Mouse (Mus musculus) mesoderm, embryonic 11.5 days (tissue): ENCODE data around the gene Rabl3.

Experiments
- DNase-seq: peaks from one replicate; pipeline ENCODE4 v3.0.0-alpha.2; 2012; ENCODE audit warnings: low read depth, low spot score

Rabl3 gene

GRCm38 (mm10) chr16:37539611-37540580 is at the start of gene Rabl3, which contains the start of gene Gtf2e1:
TSS of gene Rabl3 (plus strand) at chr16:37539885.
TSS of gene Gtf2e1 (minus strand) at chr16:37539789.
- DNase-seq, result peak; percentile 99

GRCm38 (mm10) chr16:37495017-37495416 is 44.7 kb upstream of the Rabl3 start:
- no peak for DNase-seq

GRCm38 (mm10) chr16:37498581-37498980 is 41.1 kb upstream of the Rabl3 start:
- DNase-seq, result no peak

DNA sequence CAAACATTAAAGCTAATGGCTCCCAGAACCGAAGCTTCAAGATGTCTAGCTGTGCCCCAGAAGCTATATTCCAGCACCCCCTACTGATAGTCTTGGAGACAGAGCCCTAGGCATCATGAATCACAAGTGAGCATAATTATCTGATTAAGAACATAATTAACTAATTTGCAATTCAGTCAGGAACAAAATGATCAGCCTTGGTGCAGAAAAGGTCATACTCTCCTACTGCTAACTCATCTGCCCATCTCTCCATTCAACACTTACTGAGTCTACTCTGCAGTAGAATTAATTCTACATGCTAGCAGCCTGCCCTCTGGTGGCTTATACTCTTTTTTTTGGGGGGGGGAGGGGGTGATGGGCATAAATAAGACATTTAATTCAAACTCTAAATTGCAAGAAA is 35.2 kb upstream of the Rabl3 start:
- no peak for DNase-seq

GRCm38 (mm10) chr16:37506751-37507150 is 32.9 kb upstream of the Rabl3 start:
- no peak for DNase-seq

DNA sequence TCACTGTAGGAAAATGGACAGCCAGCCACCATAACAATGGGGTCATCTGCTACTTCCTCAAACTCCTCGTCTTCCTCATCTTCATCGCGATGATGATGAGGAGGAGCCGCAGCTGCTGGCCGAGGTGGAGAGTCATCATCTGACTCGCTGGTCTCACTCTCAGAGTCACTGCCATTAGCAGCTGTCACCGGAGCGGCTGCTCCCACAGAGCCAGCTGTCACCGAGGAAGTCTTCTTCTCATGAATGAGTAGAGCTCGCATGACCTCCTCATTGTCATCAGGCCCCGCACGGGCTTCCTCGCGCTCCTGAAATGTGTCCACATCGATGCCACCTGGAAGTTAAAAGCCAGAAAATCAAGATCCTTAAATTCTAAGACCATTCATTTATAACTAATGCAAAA is 28.2 kb upstream of the Rabl3 start:
- no peak for DNase-seq

DNA sequence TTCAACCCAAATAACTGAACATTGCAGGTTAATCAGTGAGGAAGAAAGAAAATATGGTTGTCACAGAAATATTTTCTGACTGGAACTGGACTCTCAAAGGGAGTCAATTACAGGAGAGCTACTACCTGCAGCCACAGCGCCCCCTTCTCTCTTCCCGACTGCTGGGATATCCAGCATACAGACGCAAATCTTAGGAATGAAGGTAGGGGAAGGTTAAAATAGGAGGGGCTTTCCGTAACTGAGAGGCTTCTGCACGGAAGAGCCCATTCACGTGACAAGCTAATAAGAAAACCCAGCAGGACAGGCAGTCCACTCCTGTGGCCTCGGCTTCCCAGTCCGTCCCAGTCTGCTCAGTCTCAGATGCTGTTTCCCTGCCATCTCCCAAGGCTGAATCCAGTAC is 25.0 kb upstream of the Rabl3 start:
- DNase-seq, result no peak

DNA sequence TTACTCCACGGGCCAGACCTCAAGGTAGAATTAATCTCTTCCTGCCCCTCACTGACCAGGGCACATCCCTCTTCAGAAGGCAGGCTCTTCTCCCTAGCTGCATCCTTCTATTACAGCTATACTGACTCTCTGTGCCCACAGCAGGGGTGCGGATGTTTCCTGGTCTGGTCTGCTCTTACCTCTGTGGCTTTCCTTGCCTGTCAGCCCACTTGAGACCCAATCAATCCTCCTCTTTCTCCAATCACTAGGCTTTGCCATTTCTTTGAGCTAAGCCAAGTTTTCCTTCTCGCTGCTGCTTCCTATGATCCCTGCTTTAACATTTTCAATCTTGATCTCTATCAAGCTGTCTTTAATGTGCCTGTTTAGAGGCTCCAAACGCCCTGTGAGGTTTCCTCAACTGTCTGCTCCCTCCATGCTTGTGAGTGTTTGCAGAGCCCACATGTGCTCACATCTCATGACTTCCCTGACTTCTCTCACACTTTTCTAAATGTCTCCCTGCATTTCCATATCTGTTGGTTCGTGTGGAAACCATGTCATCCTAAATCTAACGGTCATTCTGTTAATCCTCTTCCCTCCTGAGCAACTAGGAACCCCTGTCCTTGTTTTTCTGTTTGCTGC is 23.2 kb upstream of the Rabl3 start:
- DNase-seq, result no peak

GRCm38 (mm10) chr16:37517596-37518211 is 22.0 kb upstream of the Rabl3 start:
- DNase-seq, result no peak

- DNase-seq, result no peak
These were observed 21.0 kb upstream of the Rabl3 start for GRCm38 (mm10) chr16:37518662-37519061.

GRCm38 (mm10) chr16:37519721-37520120 is 20.0 kb upstream of the Rabl3 start:
- no peak for DNase-seq

- no peak for DNase-seq
These were observed 19.3 kb upstream of the Rabl3 start for GRCm38 (mm10) chr16:37520190-37521040.

- DNase-seq, result no peak
These were observed 17.5 kb upstream of the Rabl3 start for GRCm38 (mm10) chr16:37522100-37522697.

- DNase-seq, result no peak
These were observed 14.6 kb upstream of the Rabl3 start for GRCm38 (mm10) chr16:37525121-37525520.

- DNase-seq, result no peak
These were observed 12.9 kb upstream of the Rabl3 start for GRCm38 (mm10) chr16:37526688-37527223.

DNA sequence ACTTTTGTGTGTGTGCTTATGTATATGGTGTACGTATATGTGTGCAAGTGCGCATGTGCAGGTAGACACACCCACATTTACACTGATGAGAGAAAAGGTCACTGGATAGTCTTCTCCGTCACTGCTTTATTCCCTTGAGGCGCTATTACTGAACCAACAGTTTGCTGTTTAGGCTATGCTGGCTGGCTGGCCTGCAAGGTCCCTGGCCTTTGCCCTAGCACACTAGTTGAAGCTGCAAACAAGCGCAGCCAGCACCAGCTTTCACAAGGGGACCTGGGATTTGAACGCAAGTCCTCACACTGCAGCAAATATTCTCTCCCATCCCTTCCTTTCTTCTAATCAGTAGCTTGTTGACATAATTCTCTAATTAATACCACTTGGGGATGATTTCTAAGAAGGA is 9.5 kb upstream of the Rabl3 start:
- DNase-seq, result no peak

DNA sequence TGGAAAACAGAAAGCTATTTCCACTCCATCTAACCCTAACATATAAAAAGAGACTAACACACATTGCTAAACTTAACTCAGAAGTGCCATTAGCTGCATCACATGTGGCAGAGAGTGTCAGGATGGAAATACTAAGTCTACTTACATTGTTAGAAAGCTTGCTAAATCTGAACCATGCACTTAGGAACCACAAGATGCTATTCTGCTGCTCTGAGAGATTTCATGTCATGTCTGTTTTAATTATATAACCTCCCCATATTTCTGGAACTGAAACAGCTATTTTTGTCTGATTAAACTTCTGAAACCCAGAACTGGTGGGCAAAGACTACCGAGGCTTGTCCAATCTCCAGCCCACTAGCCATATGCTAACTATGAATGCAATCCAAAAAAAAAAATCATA is 7.6 kb upstream of the Rabl3 start:
- DNase-seq, result no peak

GRCm38 (mm10) chr16:37533369-37534068 is 6.2 kb upstream of the Rabl3 start:
- DNase-seq, result no peak

DNA sequence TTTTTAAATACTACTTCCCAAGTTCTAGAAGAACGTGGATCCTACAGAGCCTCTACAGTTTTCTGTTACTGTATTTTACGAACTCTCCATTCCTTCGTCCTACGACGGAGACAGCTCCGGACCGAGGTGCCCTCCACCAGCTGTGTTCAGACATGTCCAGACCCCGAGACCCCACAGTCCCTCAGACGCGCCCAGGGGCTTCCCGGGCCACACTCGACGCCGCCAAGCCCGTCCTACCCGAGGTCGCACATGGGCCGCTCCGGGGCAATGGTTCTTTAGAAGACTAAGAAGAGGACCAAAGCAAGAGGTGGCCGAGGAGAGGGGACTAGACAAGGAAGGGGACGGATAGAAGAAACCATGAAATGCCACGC is 460 bp upstream of the Rabl3 start:
- no peak for DNase-seq

- no peak for DNase-seq
These were observed 1.1 kb downstream of the Rabl3 start for GRCm38 (mm10) chr16:37540776-37541175.
